Mouse (Mus musculus) myocyte (in vitro differentiated cells): ENCODE measurements around the gene Prss12. TPM values are rescaled to one million over a fixed set of nuclear protein-coding genes. Genes with fewer than 3 reads are reported as not detected.

Experiments used
- H3K27me3 ChIP-seq: one replicate; pipeline ENCODE4 v1.6.1; 2011; ENCODE audit not compliant: control insufficient read depth, insufficient read depth, insufficient read length
- H3K36me3 ChIP-seq: one replicate; pipeline ENCODE4 v1.6.1; 2011; ENCODE audit not compliant: control insufficient read depth, insufficient read depth
- H3K4me2 ChIP-seq: one replicate; pipeline ENCODE4 v1.6.1; 2011; ENCODE audit warnings: low read depth, control low read depth
- H3K4me3 ChIP-seq: one replicate; pipeline ENCODE4 v1.5.1; 2011; ENCODE audit warnings: mild to moderate bottlenecking, control low read depth, moderate library complexity
- H3K79me2 ChIP-seq: one replicate; pipeline ENCODE4 v1.6.1; 2011; ENCODE audit not compliant: control insufficient read depth, insufficient read depth
- H3ac ChIP-seq: one replicate; pipeline ENCODE4 v1.6.1; 2011; ENCODE audit not compliant: control insufficient read depth, insufficient read length
- E2F4 ChIP-seq: IDR thresholded peaks from one replicate; pipeline ENCODE4 v1.6.1; 2011; ENCODE audit warnings: mild to moderate bottlenecking, control low read depth, moderate library complexity; ENCODE audit not compliant: insufficient read depth
- MYOD1 ChIP-seq, 3 experiments: IDR thresholded peaks; one replicate each; pipeline ENCODE4 v1.6.1; 2011; ENCODE audit warnings: control low read depth in 2 of 3, low read depth in 2 of 3, mild to moderate bottlenecking in 2 of 3, moderate library complexity in 1 of 3; ENCODE audit not compliant: insufficient read length in 2 of 3, control insufficient read depth in 1 of 3
- POLR2A ChIP-seq: IDR thresholded peaks from one replicate; pipeline ENCODE4 v1.6.1; 2011; ENCODE audit warnings: low read depth, mild to moderate bottlenecking, control low read depth, moderate library complexity; ENCODE audit not compliant: insufficient read length
- REST ChIP-seq: IDR thresholded peaks from one replicate; pipeline ENCODE4 v1.6.1; 2011; ENCODE audit warnings: mild to moderate bottlenecking, control low read depth, moderate library complexity; ENCODE audit not compliant: insufficient read depth, insufficient read length
- TCF12 ChIP-seq: IDR thresholded peaks from one replicate; pipeline ENCODE4 v1.6.1; 2011; ENCODE audit warnings: mild to moderate bottlenecking, control low read depth; ENCODE audit not compliant: poor library complexity, insufficient read depth, severe bottlenecking
- TCF3 ChIP-seq: IDR thresholded peaks from one replicate; pipeline ENCODE4 v1.6.1; 2011; ENCODE audit warnings: low read depth, control low read depth; ENCODE audit not compliant: insufficient read length
- polyA plus RNA-seq: library from polyadenylated mRNA; unstranded; fragments of >200 nt; fragmentation: generic; extraction: Trizol; gene quantifications from one replicate; pipeline ENCODE4 v1.2.1, GENCODE M21; 2012; ENCODE audit warnings: missing spikeins

Gene Prss12
- polyA plus RNA-seq, 1 experiment, result 1.2 TPM

DNA sequence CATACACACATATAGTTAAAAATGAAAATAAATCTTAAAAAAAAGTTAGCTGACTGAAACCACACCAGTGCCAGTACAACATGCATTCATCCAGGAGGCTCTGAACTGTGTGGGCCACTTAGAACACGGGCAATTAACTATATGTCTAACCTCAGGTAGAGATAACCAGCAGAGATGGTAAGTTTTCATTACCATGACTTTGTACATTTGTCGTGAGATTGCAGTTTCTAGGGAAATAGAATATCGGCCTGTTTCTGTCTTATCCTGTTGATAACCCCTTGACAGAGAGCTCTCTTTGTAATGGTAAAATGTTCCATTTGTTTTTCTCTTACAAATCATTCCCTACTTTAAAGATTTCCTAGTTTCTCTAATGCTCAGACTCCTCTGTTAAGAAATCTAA, 103.8 kb downstream of the Prss12 start:
- TF ChIP-seq TCF12, result no peak
- no peak for TF ChIP-seq TCF3
- H3K4me2 ChIP-seq, result no peak overlapping the region
- no peak overlapping the region for H3ac ChIP-seq
- H3K79me2 ChIP-seq, result no peaks in the 10 kb centered on the region
- no peaks in the 10 kb centered on the region for H3K36me3 ChIP-seq
- H3K27me3 ChIP-seq, result no peaks in the 10 kb centered on the region
- H3K4me3 ChIP-seq, result no peak overlapping the region

DNA sequence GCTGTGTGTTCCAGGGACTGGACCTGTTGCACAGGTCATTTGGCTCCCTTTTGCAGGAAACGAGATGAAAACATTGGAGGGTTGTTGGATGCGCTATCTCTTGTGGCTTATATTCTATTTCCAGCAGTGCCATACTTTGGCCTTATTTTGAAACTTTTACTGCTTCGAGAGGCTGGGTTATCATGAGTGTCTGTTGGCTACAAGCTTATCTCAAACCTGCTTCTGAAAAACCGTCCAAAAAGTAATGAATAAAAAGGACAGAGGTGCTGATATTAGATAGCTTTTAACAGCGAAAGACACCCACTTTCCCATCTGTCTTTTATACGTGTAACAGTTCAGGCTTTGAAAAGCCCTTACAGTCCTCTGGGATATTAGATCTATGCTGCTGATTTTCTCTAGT, 107.2 kb downstream of the Prss12 start:
- no peak overlapping the region for H3ac ChIP-seq
- no peaks in the 10 kb centered on the region for H3K36me3 ChIP-seq
- no peak overlapping the region for H3K4me3 ChIP-seq
- TF ChIP-seq E2F4 (no peak), REST (no peak), POLR2A (no peak), MYOD1 (IDR thresholded peaks at IDR 0.05; ENCODE audit: control insufficient read depth in 1 of 3, insufficient read length in 2 of 3, low read depth in 2 of 3) (no peak)
- no peaks in the 10 kb centered on the region for H3K79me2 ChIP-seq
- no peak overlapping the region for H3K4me2 ChIP-seq
- H3K27me3 ChIP-seq, result no peaks in the 10 kb centered on the region

DNA sequence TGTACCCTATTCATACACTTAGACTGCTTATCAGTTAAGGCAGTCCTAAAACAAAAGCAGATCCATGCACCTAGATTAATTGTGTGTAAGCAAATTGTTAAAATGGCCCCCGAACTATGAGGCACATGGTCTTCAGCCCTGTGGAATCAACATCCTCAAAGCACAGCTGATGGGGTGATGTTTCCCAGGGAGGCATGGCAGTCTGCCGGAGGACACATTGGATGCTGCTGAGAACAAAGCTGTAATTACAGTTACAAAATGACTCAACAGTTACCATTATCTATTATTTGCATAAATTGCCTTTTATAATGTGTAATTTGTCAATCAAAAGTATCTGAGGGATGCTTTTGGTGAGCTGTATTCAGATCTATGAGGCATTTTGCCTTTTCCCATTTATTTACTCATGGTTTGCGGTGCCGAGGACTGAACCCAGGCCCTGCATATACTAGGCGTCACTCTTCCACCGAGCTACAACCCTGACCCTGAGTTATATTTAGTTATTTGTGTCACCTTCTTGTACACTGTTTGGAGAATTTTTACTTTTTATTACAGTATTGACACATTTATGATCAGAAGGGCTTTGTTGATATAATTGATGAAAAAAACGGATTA, 108.6 kb downstream of the Prss12 start:
- Histone ChIP-seq H3K4me3 (no peak overlapping the region), H3K36me3 (no peaks in the 10 kb centered on the region), H3K79me2 (no peaks in the 10 kb centered on the region), H3K4me2 (no peak overlapping the region), H3ac (no peak overlapping the region), H3K27me3 (no peaks in the 10 kb centered on the region)
- no peak for TF ChIP-seq POLR2A

Other genes with a start within 250 kb of the Prss12 start
- 24.4 TPM for gene Synpo2, start 210.8 kb upstream of the Prss12 start, polyA plus RNA-seq
- gene Sec24d, start 179.5 kb upstream of the Prss12 start, polyA plus RNA-seq, result 36.8 TPM
- gene Mettl14, start 60.8 kb upstream of the Prss12 start, polyA plus RNA-seq, result 5.2 TPM
- 0.59 TPM for gene Ndst3, start 243.9 kb downstream of the Prss12 start, polyA plus RNA-seq